ENCODE assay signal across 1 mouse cellular context in the genomic region with DNA sequence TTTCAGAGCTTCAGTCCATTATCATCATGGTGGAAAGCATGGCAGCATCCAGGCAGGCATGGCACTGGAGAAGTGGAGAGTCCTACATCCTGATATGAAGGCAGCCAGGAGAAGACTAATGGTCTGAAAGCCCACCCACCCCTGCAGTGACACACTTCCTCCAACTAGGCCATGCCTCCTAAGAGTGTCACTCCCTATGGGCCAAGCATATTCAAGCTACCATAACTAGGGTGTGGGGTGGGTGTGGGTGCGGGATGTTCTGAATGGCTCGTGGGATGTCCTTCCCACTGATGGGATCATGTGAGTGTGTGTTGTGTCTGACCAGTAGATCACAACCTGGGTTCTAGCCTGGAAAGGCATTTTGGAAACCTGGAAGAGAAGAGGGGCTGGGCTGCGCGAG.
TF ChIP-seq lines count a peak whose summit lies in the region.

No protein-coding gene starts in this region.

TF ChIP-seq in MEL, 35 proteins besides CTCF, POLR2A, EP300 and RAD21:
- TF ChIP-seq MAX (IDR thresholded peaks at IDR 0.05; ENCODE audit: low read length) (peak; percentile 26; the same call in 1 of the 2 replicates), ETS1 (IDR thresholded peaks at IDR 0.05; ENCODE audit: low read depth, low read length) (no peak)
